Mouse (Mus musculus): ENCODE measurements at regions not wholly inside any gene's neighbourhood (a gene's known extent, or its start where the extent isn't known, plus 50 kb on each side); places are given as distances from the start of the nearest gene placed in this dataset.
A peak's percentile ranks its signal among the peaks of the same experiment; 100 is the strongest.

DNA sequence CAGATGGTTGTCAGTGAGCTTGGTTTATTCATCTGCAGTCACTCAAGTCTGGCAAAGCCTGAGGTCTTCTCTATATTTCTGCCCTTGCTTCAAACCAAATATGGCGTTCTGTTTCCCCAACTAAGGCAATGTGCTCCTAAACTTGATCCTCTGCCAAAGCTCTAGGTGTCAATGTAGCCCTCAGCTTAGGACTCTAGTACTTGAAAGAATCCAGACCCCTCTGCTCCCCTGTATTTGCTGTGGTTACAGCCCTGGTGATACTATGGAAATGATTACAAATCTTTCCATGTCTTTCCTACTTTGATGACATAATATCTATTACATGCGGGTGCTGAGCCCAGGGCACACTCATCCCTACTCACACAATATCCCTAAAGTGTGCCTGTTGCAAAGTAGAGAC is 672.9 kb upstream of the Tbl1xr1 start:
- no peak for DNase-seq (ENCODE audit: low read depth)

DNA sequence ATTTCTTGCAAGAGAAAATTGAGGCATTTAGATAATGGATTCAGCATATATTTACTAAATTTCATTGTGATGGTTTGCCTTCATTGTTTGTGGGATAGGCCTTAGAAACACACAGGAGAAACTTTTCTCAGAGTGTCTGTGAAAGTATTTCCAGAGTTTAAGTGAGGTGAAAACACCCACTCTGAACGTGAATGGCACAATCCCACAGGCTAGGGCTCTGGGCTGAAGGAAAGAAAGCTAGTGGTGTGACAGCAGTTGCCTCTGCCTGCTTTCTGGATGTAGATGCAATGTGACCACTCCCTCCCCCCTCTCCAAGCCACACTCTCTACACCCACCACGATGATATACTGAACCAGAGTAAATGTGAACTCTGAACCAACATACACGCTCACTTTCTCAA is 672.4 kb upstream of the Tbl1xr1 start:
- DNase-seq (ENCODE audit: low read depth) = no peak

DNA sequence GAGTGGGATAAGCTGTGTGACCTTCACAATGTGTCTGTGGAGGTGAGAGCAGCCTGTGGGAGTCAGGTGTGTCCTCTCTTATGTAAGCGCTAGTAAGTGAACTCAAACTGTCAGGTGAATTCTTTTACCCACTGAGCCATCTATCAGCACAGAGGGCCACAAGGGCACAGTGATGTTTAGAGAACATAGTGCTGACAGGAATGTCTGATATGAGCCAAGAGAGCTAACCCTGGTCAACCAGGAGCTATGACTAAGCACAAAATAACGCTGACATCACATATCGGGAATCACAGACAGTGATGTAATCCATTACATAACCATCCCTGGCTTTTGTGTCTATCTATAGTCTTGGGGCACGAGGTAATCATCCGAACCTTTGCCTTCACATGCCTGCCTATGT is 669.4 kb upstream of the Tbl1xr1 start:
- no peak for DNase-seq (ENCODE audit: low read depth)

DNA sequence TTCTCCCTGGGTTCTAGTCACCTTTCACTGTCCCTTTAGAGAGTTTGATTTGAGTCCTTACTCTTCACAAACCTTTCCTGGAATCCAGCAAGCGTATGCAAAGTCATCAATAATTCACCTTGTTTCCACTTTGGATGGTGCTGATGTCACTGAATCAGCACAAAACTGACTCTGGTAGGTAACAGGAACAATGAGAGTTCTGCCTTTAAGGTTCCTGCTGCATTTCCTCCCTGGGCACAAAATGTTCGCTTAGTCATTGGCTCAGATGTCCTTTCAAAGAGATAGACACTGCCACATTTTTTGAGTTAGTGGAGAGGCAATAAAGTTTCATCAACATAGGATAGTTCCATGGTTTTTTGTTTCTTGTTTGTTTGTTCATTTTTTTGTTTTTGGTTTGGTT is 664.4 kb upstream of the Tbl1xr1 start:
- peak; percentile 14 for DNase-seq (ENCODE audit: low read depth)

DNA sequence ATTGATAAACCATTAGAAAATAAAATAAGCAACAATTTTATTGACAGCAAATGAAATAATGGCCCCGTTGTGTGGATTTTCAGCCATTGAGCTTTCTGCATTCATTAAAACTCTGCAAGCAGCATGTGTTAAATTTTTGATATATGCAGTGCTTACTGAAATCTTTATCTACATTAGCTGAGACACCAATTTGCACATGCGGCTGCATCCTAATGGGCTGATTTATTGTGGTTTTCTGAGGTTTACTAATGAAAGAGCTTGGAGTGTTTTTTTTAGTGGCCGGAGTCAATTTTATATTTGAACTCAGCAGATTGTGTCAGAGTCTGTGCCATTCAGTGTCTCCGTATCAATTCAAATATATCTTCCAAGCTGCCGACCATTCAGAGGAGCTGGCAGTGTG is 653.3 kb upstream of the Tbl1xr1 start:
- DNase-seq (ENCODE audit: low read depth) = no peak

DNA sequence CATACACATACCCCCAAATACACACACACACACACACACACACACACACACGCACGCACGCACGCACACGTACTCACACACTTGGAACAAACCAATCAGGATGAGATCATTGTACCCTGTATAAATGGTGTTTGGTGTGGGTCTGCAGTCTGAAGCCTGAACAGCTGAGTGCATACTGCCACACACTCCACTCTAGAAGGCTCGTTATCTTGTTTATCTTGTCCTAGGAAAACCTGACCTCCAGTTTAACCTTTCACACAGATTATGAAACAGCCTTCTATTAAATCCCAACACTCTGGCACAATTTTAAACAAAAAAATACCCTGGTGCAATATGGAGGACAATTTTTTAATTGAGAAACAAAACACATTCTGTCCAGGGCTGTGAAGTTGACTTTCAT is 649.9 kb upstream of the Tbl1xr1 start:
- DNase-seq (ENCODE audit: low read depth) = no peak

DNA sequence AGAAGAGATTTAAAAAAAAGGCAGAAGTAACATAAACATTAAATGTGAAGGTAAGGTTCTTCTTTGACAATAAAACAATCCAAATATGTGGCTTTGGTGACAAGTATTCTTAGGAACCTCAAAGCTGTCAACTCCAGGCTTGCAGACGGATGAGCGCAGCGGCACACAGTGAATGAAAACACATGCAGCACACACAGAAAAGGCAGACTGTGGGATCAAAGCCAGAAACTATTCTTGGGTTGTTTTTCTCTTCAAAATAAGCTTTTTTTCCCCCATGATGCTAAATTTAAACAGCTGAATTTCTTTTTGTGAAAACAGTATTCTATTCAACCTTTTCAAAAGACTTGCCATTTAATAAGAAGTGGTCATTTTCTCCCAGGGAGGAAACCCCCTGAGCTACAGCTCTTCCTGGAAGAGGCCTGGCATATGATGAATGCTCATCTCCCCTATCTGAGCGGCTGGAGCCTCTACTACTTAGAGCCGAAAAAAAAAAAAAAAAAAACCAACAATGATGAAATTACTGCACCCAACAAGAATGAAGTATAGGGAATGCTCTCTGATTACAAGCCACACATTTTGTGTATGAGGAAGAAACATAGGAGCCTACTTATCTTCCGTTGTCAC is 648.9 kb upstream of the Tbl1xr1 start:
- no peak for DNase-seq (ENCODE audit: low read depth)

DNA sequence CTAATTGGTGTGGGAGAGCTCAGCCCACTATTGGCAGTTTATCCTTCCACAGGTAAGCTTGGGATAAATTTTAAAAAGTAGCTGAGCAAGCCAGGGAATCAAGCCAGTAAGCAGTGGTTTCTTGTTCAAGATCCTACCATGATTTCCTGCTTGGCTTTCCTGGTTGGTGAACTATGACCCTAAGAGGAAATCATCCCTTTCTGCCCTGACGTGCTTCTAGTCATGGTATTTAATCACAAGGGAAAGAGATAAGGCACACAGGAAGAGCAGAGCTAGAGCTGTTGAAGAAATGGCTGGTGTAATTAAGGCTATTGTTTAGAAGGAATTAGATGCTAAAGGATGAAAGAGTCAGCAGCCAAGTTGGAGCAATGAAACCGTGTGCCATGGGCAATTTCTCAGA is 648.3 kb upstream of the Tbl1xr1 start:
- DNase-seq (ENCODE audit: low read depth) = peak; percentile 39

DNA sequence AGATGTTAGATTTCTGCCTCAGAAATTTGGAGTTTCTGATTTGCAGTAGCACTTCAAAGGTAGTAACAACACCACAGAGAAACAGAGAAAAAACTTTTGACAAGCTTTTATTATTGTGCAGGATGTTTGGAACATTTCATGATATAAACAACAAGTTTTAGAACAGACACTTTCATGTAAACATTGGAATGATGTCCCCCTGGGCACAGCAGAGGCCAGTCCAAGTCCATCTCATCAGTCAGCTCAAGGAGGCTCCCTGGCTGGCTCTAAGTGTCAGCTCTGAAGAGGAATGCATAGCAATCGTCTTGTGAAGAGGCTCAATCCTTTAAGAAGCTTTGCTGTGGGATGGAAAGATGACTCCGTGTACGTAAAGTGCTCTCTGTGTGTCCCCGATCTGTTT is 612.2 kb upstream of the Tbl1xr1 start:
- no peak for DNase-seq (ENCODE audit: low read depth)

DNA sequence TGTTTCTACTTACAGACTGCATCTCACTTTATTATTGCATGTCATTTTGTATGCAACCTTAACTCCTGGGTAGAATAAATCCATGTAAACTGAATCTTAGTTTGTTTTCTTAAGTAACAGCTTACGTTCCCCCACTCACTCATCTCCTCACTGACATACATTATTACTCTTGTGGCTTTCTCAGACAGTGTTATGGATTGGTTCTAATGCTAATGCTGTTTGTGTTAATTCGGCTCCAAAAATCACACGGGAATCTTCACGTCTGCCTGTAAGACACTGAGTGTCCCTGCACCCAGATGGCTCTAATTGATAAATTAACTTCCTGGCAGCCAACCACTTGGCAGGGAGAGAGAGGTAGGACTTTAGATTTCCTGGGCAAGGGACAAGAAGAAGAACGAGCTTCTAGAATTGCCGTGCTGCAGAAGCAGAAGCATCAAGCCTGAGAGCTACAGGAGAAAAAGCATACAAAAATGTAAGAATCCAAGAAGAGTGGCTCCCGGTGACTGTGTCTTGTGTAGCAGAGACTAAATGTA is 610.3 kb upstream of the Tbl1xr1 start:
- DNase-seq (ENCODE audit: low read depth) = no peak

DNA sequence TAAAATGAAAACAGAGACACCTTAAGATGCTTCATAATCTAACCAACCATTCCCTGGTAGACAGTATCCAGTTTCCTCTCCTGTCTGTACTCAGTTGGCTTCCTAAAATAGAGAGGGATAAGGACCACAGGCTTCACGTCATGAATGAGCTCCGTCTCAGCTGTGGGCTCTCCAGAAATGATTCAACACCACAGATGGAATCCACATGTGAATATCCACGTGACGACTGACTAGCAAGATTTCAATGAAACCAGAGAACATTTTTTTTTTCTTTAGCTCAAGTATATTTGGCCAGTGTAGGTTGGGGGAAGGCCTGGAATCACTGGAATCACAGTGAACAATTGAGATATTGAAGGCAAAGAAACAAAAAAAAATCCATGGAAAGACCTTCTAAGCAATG is 599.1 kb upstream of the Tbl1xr1 start:
- DNase-seq (ENCODE audit: low read depth) = no peak

DNA sequence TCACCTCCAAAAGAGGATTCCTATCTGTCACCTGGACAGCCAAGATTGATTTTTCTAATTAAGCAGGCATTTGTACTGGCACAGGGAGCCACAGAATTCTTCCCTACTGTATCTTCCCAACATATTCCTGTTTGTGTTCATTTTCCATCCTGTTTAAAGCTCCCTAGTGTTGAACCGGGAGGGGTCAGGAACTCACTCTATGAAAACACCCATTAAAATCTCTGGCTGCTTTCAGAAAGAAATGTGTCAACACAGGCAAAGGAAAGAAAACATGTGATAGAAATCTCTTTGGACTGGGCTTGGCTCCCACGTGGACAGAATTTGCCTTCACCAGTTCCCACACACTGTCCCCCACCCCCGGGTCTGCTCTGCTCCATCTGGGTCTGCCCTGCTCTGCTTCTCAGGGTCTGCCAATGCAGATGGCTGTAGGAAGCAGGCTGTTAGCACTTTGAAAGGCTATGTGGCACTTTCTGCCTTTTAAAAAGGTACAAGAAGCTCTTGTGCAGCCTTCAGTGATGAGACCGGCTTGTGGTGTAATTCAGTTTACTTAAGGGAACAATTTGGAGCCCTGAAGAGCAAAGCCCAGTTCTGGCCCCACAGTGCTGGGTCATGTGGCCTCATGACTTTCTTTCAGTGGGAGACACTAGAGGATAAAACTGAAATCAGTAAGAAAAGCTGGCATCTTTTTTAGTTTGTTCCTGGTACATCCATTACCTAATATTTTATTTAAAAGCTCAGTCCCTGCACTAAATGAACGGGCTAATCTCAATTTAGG is 597.2 kb upstream of the Tbl1xr1 start:
- no peak for DNase-seq (ENCODE audit: low read depth)

DNA sequence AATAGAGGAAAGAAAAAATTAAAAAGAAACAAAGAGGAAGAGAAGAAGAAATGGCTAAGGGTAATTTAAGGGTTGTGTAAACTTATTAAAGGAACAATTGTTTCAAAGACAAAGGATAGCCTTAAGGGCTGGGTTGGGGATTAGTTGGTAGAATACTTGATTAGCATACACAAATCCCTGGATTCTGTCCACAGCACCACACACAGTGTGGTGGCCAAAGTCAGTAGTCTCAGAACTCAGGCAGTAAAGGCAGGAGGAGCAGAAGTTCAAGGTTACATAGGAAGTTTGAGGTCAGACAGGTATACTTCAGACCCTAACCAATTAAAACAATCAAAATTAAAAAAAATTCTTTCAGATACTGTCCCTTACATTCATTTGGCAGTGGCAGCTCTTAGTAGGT is 596.6 kb upstream of the Tbl1xr1 start:
- no peak for DNase-seq (ENCODE audit: low read depth)

DNA sequence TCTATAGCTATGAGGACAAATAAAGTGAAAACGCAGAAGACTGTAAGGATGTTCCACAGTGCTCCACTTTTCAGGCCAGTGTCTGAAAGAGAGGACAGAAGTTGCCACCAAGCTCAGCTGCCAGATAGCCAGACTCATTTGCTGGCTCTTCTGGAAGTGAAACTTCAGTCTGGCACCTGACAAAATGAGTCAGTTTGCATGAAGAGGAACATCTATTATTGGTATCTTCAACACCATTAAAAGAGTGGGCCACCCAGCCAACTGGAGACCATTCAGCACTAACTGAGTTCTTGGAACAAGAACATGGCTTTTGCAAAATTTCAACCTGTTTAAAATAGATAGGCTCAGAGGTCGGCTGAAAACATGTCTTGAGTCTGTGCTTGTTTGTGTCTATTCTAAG is 592.4 kb upstream of the Tbl1xr1 start:
- DNase-seq (ENCODE audit: low read depth) = no peak

DNA sequence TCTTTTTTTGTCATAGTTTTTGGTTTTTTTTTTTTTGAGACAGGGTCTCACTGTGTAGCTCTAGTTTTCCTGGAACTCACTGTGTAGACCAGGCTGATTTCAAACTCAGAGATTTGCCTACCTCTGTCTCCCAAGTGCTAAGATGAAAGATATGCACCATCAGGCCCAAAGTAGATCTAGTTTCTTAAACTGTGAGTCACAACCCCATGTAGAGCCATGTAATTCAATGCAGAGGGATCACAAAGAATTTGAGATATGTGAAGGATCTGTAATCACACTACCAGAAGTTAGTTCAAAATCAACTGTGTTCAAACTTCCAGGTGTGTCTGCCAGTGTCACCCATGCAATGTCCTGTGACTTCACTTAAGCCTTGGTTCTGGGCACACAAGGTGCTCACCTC is 591.0 kb upstream of the Tbl1xr1 start:
- DNase-seq (ENCODE audit: low read depth) = no peak

DNA sequence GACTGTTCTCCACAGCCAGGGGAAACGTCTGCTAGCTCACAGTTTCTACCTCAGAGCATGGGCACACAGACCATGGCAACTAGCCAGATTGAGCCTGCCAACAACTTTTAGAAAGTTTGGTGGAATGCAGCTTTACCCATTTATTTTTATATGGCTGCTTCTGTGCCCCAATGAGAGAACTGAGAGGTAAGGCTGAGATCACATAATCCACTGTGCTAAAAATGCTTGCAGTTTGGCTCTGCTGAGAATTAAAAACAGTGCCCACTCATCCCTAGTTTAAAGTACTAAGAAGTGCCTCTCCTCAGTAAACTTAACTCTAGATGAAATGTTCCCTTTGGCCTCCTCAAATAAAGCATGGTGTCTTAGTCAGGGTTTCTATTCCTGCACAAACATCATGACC is 586.9 kb upstream of the Tbl1xr1 start:
- DNase-seq (ENCODE audit: low read depth) = no peak

DNA sequence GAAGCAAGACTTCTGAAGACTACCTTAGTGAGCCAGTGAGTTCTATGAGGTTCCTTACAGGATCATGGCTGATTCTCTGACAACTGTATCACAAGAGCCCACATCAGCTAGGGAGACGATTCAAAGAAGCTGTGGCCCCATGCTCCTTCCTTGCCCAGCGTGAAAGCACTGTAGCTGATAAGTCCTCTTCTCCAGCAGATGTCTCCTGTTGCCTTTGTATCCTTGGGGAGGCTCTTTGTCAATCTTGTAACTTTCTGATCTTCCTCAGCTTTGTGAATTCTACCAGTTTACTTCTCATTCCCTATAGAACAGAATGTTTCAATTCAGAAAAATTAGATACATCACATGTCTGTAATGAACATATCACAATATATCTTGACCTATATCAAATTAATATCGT is 584.0 kb upstream of the Tbl1xr1 start:
- peak; percentile 31 for DNase-seq (ENCODE audit: low read depth)

DNA sequence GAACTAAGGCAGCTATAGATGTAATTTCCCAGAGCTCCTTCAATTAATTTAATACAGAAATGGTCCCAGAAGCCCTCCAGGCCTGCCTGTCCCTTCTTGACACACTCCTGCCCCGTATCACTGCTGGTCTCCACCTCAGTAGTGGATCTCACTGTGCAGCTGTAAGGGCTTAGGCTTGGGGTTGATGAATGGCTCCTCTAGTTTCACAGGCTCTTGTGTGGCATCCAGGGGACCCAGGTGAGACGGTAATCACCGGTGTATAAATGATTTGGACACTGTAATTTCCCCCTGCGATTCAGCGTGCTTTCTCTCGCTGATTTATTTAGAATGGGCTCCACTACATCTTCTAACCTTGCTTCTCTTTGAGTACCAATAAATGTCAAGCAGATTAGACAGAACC is 583.1 kb upstream of the Tbl1xr1 start:
- DNase-seq (ENCODE audit: low read depth) = no peak

DNA sequence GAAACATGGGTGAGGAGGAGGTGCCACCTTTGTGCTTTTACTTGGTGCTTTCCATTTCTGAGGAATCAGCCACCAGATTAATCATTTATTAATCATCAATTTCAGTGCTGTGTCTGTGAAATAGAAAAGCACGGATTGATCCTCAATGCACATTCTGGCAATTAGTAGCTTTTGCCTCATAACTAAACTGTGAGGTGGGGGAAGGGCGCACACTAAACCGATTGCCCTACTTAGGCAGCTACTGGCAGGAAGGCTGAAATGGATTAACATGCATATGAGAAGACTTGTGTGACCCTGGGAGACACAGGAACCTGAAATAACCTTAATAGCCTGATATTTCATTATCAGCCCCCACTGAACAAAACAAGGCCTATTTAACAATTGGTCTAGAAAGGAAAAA is 581.5 kb upstream of the Tbl1xr1 start:
- DNase-seq (ENCODE audit: low read depth) = no peak

DNA sequence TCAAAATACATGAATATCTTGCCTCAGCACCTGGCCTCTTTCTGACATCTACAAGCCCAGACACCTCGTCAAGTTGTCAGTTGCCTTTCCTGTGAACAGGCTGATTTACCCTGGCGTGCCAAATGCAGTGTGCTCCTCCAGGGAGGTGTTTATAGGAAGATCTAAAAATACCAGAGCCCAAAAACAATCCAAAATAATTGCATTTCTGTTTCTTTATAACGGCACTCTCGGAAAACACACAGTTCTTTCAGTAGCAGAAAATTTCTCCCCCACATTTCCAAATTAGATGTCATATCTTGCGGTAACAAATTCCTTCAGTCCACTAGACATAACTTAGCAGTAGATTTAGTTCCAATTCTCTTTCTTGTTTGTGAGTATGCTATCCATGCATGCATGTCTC is 580.8 kb upstream of the Tbl1xr1 start:
- DNase-seq (ENCODE audit: low read depth) = no peak

DNA sequence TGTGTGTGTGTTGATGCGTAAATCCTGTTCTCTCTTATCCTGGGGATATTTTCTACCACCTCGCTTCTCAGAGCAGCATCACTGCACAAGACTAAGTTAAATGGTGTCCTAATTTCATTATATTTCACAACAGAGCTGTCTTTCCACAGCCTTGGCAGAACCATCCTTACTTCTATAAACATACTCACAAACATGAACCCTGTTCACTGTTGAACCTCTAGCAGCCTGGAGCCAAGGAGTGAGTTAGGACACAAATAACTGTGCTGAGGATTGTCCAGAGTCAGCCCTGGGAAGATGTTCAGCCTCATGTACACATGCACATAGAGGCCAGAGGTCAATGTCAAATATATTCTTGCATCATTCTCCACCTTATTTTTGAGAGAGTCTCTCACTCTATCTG is 580.3 kb upstream of the Tbl1xr1 start:
- no peak for DNase-seq (ENCODE audit: low read depth)

DNA sequence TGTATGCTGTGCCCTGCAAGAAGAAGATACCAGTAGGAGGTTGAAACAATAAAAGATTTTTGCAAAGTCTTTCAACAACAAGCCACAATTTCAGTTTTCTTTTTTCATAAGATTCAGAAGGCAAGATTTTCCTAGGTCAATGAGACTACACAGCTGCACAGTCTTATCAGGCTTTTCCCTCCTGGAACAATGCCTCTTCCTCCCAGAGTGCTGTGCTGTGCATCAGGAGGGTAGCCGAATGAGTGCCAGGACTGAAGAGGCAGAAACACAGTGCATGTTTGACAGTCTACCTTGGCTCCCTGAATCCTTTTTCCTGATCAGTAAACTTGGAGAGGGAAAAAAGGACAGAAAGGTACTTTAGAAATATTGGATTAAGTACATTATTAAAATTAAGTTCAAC is 579.4 kb upstream of the Tbl1xr1 start:
- no peak for DNase-seq (ENCODE audit: low read depth)

DNA sequence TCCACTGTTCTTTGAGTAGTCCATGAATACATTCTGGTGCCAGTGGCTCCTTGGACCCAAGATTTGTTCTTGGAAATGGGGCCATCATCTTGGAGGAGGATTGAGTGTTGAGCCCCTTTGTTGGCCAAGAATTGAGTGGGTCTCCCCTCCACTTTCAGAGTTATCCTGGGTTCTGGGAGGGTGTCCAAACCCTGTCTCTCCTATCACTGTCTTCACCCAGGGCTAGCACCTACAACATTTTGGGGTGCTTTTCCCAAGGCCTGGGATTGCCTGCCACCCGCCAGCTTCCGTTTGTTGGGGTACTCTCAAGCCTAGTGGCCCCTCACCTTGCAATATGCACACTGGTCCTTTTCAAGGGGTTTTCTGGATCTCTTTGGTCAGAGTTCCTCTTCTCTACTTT is 568.8 kb upstream of the Tbl1xr1 start:
- no peak for DNase-seq (ENCODE audit: low read depth)

DNA sequence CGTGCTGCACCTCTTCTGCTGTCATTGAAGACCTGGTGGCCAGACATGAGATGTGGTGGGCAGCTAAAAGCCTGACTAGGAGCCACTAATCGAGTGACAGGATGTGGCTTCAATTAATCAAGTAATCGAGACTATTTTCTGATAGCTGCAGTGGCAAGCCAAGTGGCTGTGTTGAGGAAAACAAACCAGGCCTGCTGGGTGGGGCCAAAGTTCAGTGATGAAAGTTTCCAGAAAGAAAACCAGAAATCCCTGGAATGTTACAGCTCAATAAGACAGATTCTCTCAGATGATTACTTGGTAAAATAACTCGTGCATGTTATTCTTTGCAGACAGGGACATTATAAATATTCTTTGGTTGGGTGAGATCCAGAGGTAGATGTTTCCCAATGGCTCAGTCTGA is 564.4 kb upstream of the Tbl1xr1 start:
- DNase-seq (ENCODE audit: low read depth) = no peak
